Mouse (Mus musculus) lung, postnatal 36 days (tissue): ENCODE data around the gene Gm30191.
"Not testable (repeated sequence)": the region's sequence is repeated elsewhere in the genome, so short reads cannot be mapped to it uniquely, and the experiment has no call there.

Source experiments
- DNase-seq: peaks from one replicate; pipeline ENCODE4 v3.0.0; 2022; ENCODE audit warnings: mixed read lengths

Gene Gm30191

GRCm38 (mm10) chr4:134287575-134288025 is 40.9 kb downstream of the Gm30191 start, which contains the start of gene Pdik1l:
TSS of gene Pdik1l (minus strand) at chr4:134287895.
- DNase-seq: peak; percentile 85

DNA sequence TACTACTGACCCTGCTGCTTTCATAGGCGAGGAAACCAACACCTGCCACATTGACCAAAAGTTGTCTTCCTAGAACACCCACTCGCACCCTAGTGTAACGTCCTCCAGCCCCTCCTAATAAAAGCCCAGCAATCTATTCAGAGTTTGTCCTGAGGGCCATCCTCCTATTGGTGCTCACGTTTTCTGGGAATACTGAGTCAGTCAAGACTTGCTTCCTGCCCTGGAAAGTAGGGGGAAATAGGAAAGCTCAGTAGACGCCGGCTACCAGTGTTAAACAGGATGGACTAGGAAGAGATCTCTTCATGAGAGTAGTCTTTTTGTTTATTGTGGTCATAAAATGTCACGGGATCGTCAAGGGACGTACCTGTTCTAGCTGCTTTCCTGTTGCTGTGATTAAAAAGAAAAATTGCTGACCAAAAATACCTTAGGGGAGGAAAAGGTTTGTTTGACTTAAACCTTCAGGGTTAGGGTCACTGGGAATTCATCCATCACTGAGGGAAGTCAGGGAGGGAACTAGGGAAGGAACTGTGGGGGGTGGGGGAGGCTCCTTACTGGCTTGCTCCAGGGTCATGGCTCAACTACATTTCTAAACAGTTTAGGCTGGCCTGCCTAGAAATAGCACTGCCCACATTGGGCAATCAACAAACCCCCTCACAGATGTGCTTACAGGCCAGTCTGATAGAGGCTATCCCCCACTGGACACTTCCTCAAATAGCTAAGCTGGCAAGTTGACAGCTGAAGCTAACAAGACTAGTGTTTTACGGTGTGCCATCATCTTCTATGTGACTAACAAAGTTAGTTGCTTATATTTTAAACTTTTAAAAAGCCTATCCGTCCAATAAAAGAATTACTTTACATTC is 41.9 kb downstream of the Gm30191 start:
- DNase-seq: no peak

- peak; percentile 82 for DNase-seq
Observed at GRCm38 (mm10) chr4:134292067-134292466, 45.3 kb downstream of the Gm30191 start.

GRCm38 (mm10) chr4:134293061-134293691 is 46.4 kb downstream of the Gm30191 start:
- no peak for DNase-seq

- DNase-seq: no peak
Observed at GRCm38 (mm10) chr4:134293692-134294163, 47.0 kb downstream of the Gm30191 start.

DNA sequence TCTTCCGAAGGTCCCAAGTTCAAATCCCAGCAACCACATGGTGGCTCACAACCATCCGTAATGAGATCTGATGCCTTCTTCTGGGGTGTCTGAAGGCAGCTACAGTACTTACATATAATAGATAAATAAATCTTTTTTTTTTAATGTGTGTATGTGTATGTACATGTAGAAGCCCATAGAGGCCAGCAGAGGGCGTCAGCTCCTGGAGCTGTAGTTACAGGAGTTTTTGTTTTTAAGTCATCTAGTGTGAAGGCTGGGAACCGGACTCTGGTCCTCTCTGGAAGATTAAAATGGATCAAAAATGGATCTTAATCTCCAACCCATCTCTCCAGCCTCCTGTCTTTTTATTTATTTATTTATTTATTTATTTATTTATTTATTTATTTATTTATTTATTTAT is 49.4 kb downstream of the Gm30191 start:
- not testable (repeated sequence) for DNase-seq

GRCm38 (mm10) chr4:134296523-134296922 is 49.8 kb downstream of the Gm30191 start:
- no peak for DNase-seq

DNA sequence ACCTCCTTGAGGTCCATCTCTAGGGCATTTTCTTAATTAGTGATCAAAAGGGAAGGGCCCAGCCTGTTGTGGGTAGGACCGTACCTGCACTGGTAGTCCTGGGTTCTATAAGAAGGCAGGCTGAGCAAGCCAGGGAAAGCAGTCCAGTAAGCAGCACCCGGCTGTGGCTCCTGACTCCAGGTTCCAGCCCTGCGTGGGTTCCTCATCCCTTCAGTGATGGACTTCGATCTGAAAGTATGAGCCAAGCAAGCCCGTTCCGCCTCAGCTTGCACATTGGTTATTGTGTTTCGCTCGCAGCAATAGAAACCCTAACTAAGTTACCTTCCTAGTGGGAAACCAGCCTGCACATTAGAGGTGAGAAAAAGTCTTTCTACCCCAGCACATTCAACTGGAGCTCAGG is 50.6 kb downstream of the Gm30191 start:
- DNase-seq: no peak

GRCm38 (mm10) chr4:134298626-134299497 is 52.1 kb downstream of the Gm30191 start:
- DNase-seq: no peak

DNA sequence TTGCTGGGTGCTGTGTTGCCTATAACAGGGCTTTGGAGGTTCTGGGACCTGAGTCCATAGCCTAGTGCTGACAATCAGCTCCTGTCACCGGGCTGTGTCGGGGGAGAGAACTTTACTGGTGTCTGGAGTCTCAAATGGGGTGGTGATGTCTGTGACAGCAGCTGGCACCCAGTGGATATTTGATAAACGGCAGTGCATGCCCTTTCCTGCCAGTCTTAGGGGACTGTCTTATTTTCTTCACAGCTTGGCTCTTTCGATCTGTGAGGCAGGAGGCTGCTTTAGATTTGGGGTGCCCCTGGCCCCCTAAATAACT is 52.7 kb downstream of the Gm30191 start:
- DNase-seq: no peak
